Mouse (Mus musculus): ENCODE data around the gene Fcho1. TPM values are rescaled to one million over a fixed set of nuclear protein-coding genes. Genes with fewer than 3 reads are reported as not detected.
"Not testable (repeated sequence)": the region's sequence is repeated elsewhere in the genome, so short reads cannot be mapped to it uniquely, and the experiment has no call there.

Fcho1 gene
- total RNA-seq (2021), result 1 to 10 TPM; 4.8 to 8.4 TPM
- long read RNA-seq, experiment 1, partial matches to known transcripts, result 2 of 4 reads
- long read RNA-seq, experiment 1, other reads (novel, unspliced or antisense), result 2 of 4 reads
- long read RNA-seq, experiment 2, partial matches to known transcripts, result 0 of 1 reads
- long read RNA-seq, experiment 2, other reads (novel, unspliced or antisense), result 1 of 1 reads

DNA sequence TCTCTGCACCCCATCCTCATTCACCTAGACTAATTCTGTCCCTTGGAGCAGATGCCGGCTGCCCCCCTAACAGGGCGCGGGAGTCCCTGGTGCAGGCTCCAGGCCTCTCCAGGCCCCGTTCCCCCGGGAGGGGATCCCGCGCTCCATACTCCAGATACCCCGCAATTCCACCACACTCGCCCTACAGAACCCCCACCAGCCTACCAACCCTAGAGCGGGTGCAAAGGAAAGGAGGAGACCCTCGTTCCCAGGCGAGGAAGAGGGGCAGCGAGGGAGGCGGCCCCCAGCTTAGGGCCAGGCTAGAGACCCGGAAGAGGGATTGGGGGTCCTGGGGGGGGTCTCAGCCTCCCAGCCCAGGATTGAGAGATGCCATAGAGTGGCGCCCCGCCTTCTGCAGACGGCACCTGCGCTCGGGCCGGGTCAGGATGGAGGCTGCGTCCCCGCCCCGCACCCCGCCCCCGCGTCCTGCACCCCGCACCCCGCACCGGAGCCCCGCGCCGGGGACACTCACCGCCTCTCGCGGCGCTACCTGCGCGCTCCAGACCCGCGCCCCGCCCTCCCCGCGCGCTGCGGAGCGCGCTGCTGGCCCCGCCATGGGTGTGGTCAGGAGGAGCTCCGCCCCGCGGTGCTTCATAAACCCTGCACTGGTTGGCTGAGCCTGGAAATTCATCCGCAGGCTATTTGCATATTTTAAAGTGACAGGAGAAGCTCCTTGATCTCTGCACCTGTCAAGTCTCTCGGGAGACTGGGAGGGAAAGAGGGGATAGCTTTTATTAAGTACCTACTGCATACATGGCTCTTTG lies at the start of gene Fcho1:
Fcho1 (minus strand) TSS at position 595 of the 803 bp plus-strand sequence.
- peak; percentile 83 for DNase-seq

DNA sequence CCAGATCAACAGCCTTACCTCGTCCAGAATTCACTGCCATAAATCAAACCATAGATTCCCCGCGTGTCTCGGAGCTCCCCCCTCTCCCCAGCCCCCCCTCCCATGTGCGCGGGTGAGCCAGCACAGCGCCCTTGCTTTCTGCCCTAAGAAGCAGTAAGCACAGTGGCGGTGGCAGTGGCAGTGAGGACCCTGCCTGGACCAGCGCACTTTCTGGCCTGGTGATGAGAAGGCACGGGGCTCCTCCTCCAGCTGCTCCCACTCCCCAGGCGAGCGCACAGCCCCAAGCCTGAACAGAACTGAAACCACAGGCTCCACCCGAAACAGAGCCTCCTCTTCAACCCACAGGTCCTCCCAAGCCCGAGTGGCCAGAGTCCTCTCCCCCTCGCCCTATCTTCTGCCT lies 45.8 kb upstream of the Fcho1 start:
- no peak for DNase-seq

DNA sequence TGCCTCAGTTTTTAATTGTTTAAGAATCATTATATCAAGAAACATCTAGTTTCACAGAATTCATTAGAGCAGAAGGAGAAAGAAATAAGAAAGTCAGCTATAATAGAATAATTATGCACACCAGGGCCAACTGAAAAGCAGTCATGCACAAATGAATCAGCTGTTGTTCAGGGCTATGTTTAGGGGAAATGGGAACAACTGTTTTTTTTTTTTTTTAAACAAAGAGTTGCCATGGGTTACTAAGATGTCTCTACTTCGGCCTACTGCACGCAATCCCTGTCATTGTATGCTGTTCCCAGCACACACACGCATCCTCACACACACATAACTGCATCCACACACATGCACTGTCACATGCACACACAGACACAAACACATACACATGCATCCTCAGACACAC lies 33.3 kb upstream of the Fcho1 start:
- DNase-seq, result no peak

DNA sequence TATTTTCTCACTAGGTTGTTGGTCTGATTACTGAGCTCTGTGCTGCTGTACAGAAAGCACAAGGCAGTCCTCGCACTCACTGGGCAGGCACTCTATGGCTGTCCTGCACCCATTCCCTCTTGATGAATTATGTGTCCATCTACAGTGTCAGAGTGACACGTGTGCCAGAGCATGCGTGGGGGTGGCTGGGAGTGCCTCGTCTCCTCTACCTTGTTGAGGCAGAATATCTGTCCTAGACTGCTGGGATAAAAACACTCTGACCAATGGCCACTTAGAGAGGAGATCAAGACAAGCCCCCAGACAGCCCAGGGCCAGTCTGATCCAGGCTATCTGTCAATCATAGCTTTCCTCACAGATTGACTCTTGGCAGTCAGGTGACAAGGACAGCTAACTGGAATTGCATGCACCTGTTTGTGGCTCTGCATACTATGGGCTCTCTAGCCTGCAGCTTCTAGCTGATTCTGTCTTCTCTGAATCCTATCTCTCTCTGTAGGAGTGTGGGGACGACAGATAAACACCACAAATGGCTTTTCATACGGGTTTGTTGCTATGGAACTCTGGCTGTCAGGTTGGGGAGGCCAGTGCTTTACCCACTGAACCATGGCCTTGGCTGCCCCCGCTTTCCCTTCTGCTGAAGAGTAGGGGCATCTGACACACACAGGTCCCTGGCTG lies 27.5 kb upstream of the Fcho1 start:
- DNase-seq, result not testable (repeated sequence)

DNA sequence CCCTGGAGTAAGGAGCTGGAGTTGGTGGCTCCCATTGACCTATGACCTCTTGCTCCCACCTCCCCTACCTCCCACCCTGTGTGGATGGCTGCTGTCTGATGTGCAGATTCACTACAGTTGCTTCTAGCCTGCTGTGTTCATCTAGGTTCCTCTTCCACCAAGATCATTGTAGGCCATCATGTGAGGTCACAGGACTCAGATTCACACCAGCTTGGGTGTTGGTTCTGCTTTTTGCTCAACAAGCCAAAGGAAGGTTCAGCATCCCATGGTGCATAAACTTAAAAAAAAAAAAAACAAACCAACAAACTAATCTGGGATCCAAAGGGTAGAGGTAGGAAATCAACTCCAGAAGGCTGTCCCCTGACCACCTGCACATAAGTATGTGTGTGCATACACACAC lies 26.7 kb upstream of the Fcho1 start:
- DNase-seq, result not testable (repeated sequence)

DNA sequence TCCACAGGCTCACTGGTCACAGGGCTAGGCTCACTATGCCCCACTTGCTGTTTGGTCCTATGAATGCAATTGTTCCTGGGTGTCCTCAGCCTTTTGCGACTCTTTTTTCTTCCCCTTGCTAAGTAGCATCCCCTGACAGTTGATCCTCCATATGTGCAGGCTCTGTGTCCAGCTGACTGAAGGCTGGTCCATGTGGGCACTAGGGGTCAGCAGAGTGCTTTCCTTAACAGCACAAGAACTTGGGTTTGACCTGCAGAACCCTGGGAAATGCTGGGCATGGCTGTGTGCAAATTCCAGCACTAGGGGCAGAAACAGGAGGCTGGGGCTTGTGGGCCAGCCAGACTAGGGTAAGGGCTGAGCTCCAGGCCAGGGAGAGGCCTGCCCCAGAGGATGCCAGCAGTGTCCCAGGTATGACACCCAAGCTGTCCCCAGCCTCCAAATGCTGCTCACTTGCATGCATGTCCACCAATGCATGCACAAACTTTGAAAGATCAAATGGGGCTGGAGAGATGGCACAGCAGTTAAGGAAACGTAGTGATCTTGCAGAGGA lies 25.9 kb upstream of the Fcho1 start:
- DNase-seq, result peak; percentile 72

DNA sequence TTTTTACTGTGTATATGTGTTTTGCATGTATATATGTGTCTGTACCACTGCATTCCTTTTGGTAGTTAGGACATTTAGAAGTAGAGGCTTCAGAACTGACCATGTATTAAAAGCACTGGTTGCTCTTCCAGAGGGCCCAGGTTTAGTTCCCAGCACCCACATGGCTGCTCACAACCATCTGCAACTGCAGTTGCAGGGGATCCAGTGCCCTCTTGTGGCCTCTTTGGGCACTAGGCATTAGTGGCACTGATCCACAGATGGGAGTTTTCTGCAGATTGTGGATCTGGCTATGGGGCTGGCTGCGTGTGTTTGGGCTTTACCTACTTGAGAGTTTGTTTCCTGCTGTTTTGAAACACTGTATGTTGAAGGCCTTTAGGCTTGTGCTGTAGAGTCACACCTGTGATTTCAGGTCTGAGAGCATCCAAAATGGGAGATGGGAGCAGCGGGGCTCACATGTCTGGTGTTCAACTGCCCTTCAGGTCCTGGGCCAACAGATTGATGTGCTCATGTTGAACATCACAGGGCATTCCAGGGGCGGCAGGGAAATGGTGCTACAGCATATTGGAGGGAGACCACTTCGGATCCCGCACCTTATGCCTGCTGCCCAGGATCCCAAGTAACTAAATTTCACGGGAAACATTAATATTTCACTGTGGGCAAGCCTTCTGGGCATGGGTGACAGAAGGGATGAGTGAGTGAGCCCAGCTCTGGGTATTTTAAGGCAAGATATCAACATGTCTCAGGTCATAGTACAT lies 24.0 kb upstream of the Fcho1 start:
- DNase-seq, result not testable (repeated sequence)

DNA sequence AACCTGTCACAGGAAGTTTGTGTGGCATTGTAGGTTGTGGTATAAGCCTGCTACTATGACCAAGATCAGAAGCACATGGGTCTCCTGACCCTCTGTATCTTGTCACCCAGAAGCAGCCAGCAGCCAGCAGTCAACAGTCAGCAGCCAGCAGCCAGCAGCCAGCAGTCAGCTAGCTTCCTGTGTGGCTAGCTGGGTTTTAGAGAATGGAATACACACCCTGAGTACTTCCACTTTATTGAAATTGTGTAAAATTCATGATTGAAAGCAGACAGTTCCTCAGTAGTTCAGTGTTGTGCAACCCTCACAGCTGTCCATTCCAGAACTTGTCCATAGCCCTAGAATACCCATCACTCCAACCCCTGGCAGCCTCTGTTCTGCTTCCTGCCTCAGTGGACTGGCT lies 21.6 kb upstream of the Fcho1 start:
- not testable (repeated sequence) for DNase-seq

DNA sequence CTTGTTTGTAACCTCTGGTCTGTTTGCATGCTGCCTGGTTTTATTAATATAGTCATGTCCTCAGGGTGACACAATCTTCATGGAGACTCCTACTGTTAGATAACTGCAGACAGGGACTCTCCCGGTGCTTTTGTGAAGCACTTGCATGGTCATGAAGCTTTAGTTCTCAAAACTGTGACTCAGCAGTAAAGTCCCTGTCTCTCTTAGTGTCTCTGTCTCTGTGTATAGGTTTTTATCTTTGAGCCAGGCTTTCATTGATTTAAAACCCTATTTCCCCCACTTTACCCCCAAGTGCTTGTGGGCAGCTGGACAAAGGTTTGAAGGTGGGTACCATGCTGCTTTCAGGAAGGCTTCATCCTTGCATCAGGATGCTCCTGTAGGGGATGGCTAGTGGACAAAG lies 19.8 kb upstream of the Fcho1 start:
- DNase-seq, result no peak

DNA sequence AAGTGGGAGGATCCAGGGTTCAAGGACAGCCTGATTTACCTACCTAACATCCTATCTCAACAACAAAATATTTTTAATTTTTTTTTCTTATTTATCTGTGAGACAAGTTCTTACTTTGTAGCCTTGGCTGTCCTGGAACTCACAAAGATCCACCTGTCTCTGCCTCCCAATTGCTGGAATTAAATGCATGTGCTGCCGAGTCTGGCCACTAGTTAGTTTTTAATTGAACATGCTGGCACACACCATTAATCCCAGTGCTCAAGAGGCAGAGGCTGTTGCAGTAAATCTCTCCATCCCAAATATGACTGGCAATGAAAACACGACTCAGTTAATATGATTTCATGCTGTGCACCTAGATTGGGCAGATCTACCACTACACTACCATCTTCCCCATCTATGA lies 17.3 kb upstream of the Fcho1 start:
- DNase-seq, result no peak

DNA sequence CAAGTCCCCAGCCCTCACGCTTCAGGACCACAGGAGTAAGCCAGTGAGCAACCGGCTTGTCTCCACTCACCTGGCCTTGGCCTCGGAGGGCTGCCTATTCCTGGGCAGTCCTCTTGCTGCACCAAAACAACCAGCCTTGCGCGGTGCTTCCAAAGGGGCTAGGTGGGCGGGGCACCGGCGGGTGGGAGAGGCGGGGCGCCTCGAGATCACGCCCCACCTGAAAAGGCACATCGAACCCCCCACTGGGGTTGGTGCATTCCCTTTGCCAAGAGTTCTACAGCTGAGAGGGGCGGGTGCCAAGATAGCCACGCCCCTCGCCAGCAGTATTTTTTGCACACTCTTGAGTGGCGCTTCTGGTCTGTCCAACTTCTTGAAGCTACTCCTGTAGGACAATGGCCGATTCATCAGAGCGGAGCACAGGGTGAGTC lies 16.2 kb upstream of the Fcho1 start:
- DNase-seq, result peak; percentile 27

DNA sequence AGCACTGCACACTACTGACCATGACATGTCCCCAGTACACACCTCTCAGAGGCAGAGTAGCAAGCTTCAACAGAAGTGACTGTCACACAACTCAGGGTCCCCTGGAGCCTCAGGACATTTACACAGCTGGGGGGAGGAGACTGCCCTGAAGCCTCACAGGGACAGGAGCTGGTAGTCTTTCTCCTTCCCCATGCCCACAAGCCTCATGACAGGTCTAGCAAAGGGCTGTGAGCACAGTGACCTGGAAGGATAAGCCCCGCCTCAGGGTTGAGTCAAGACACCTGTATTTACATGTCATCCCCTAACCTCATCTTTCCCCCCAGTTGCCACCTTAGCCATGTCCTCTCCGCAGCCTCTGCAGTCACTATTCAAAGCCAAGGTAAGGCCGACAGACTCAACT lies 15.7 kb upstream of the Fcho1 start:
- DNase-seq, result no peak

DNA sequence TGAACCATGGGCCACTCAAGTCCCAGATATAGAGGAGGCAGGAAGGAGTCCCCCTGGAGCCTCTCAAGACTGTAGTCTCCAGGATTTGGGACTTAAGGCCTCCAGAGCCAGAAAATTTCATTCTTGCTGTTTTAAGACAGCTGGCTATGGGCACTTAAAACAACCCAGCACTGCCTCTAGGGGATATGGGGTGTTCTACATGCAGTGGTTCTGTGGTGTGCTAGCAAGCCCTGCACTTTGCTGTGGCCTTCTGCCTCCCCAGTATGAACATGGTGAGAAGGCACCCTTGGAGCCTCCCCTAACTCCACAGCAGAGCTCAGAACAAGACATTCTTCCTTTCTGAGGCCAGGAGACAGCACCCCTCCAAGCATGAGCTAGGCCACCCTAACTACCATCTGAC lies 12.8 kb upstream of the Fcho1 start:
- DNase-seq, result not testable (repeated sequence)

DNA sequence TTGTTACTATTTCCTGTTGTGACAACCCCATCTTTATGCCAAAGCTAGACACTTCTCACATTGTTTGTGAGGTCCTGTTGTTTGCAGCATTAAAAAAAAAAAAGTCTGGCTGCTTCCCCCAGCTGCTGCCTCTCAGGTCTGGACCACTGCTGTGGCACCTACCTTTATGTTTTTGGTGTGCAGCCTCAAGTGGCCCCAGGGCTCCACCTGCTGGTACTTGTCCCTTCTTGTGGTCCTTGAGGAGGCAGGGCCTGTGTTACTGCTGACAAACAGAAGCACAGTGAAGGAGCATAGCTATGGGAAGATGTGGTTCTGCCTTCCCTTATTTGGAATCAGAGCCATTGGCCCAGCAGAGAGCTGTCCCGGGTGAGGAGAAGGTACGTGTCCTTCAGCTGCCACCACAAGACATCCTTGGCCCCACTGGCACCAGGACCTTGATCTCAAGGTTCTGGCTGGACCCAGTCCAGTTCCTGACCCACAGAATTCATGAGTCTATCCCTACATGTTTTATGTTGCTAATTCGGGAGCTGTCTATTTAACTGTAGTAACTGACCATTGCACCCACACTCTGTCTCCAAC lies 6.2 kb upstream of the Fcho1 start:
- DNase-seq, result peak; percentile 64

DNA sequence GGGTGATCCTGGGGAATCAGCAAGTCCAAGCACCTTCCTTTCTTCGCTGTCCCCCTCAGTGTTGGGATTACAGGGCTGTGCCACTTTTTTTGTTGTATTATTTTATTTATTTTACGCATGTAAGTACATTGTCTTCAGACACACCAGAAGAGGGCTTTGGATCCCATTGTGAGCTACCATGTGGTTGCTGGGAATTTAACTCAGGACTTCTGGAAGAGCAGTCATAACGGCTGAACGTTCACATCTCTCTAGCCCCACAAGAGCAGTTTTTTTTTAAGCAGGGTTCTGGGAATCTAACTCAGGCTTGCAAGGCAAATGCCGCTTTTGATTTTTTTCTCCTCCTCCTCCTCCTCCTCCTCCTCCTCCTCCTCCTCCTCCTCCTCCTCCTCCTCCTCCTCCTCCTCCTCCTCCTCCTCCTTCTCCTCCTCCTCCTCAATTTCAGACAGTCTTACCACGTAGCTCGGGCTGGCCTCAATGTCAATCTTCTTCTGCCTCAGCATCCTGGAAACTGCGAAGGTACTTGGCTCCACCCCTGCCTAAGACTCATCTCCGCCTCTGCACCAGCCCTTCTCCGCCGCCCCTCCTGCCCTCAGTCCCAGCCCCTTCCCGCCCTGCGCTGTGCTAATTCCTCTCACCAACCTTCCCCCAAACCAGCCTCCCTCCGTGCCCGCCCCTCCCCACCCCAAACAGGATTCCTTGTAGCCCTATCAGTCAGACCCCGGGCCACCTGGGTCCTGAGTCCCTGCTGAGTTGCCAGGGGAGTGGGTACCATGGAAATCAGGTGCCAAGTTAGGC lies 3.5 kb upstream of the Fcho1 start:
- no peak for DNase-seq

DNA sequence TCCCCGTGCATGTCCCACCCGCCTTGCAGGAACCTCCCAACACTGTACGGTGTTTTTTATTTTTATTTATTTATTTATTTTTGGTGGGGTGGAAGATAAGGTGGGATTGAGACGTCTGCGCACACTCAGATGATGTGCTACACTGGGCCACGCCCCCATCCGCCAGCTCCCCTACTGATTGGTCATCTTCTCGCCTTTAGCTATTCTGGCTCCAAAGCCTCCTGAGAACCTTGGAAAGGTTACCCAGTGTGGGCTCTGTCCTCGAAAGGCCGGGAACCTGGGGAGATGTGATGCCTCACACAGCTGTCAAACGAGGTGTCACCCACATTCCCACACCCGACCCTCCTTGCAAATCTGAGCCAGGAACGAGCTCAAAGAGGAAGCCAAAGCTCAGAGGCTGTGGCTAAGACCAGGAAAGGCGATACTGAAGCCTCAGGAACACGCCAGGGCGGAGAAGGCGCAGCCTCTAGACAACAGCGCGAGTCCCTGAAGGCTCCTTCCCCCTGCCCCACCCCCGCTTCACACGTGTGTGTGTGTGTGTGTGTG lies 2.8 kb upstream of the Fcho1 start:
- no peak for DNase-seq

DNA sequence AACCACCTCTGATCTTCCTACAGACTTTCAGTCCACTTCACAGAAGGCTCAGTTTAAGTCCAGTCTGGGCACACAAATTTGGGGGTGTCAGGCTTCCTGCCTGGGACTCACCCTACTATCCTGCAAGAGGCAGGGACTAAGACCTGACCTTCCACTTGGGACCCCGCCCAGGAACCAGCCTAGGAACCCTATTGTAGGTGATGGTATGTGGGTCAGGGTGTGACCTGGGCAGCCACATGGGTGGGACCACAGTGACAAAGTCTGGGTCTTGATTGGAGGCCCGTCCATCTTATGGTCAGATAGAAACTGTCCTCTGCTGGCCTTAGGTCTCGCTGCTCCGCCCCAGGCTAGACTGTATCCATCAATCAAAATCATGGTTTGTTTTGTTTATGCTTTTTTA lies 1.1 kb downstream of the Fcho1 start:
- no peak for DNase-seq

DNA sequence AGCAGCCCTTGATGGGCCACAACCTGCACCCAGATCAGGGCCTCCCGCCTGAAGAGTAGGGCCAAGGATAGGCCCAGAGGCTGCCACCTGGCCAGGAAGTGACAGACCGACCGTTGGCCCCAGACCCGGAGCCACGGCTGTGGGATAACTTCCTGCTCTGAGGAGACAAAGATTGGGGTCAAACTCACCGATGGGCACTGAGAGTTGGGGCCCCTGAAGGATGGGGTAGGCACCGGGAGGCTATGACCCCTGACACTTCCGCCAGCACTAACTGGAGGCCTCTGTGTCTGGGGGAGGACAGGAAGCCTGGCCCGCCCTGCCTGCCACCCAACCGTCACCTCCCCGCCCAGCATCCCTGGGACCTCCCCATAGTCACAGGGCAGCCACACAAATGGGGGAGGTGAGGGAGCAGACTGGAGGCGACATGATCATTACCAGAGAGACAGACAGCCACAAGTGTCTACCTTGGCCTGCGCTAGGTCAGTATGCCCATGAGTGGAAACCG lies 2.4 kb downstream of the Fcho1 start:
- DNase-seq, result no peak

DNA sequence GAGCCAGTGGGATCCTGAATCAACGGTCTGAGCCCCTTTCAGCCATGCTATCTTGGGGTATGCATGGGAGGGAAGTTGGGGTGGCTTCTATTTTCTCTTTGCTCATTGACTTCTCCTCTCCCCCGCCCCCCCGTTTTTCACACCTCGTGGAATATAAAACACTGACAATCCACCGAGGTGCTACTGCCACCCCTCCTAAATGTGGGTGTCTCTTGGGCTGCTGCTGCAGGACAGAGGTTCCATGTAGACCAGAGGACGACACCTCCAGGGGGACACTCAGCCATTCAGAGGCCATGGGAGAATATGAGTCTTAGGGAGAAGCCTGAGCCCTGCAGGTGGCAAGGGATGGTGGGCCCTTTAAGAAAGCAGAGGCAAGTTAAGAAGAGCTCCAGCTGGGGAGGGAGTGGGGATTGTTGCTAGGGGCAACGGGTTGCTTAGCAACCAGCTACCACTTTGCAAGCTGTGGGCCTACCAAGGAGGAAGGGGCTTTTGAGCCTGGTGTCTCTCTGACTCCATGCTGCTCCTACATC lies 5.5 kb downstream of the Fcho1 start:
- DNase-seq, result no peak

DNA sequence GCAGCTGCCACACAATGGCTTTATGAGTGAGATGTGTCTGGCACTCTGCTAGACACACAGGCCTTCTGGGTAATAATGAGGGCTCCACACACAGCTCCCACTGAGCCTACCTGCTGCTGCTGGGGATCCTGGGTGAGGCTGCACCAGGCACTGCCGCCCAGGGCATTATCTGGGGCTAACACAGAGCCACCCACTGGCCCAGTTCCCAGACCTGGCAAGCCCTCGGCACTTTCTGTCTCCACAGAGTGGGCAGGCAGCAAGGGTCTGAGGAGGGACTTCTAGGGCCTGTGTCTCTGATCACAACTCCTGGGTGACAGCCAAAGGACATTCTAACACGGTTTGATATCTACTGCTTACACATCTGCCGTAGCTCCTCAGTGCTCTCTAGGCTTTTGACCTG lies 6.3 kb downstream of the Fcho1 start:
- no peak for DNase-seq

Data from adrenal gland, postnatal 10 days (tissue).